Mouse (Mus musculus) gastrocnemius, postnatal 36 days (tissue): ENCODE measurements around the gene Psmb2. TPM values are rescaled to one million over a fixed set of nuclear protein-coding genes. Genes with fewer than 3 reads are reported as not detected.

ENCODE experiments used
- DNase-seq, 2 experiments: peaks; one replicate each; pipeline ENCODE4 v3.0.0; 2022
- intact Hi-C: fragments of 180-260 bp; cut with DNase I; formaldehyde crosslinking; loops from one replicate; pipeline ENCODE4 v1.15.1; 2025
- total RNA-seq, 2 experiments: library from RNA; stranded (reverse); gene quantifications; 2 replicates each; pipeline ENCODE4 v1.2.3; 2021

Gene Psmb2
- total RNA-seq, 2 experiments from 2014 or later, result 77.9 to 88.6 TPM

DNA sequence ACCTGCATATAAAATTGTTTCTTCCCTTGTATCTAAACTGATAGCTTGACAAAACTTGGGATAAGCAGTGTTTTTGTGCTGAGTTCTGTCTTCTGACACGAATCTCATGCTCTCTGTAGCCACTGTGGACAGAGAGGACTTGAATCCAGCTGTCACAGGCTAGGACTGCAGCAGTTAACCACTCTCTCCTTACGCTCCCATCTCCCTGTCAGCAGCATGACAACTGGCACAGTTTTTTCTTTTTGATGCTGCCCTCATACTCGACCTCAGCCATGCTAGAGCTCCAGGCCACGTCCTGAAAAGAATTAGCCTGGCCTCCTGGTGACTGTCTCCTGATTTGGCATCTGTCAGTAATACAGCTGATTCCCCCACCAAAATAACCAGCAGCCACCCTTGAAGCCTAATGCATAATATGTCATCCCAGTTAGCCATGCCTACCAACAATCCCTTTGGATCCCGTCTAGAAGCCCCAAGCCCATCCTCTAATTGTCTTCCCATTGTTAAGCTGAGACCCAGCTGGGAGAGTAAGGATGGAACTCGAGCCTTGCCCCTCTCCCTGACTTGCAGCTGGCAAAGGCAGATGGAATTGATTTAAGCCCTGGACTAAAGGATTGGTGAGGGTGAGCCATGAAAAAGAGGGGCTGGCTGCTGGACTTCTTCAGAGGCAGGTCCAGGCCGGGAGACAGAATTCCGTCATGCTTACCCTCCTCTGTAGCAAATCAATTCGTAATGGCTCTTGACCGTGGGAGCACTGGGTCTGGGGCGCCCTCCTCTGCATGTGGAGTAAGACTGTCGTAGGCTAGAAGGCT lies 29.4 kb downstream of the Psmb2 start:
- intact Hi-C loops, result no loop called here
- no peak for DNase-seq

DNA sequence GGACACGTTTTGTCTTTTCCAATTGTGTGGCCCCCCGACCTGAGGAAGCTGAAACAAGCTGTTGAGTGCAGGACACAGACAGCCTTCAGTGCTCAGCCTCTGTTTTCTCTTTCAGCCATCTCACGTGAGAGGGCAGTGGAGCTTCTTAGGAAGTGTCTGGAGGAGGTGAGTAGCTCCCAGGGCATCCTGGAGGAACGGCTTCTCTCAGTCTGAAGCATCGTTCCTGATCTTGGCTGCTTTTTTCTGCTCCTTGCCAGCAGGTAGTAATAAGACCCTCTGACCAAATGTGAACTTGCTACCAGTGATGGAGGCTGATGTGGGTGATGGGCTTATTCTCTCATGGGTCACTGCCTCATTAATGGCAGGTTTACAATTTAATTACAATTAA lies 30.0 kb downstream of the Psmb2 start:
- no peak for DNase-seq
- intact Hi-C loops, result no loop called here

GRCm38 (mm10) chr4:126732111-126732510 lies 54.7 kb downstream of the Psmb2 start:
- intact Hi-C loops, result no loop called here
- no peak for DNase-seq

DNA sequence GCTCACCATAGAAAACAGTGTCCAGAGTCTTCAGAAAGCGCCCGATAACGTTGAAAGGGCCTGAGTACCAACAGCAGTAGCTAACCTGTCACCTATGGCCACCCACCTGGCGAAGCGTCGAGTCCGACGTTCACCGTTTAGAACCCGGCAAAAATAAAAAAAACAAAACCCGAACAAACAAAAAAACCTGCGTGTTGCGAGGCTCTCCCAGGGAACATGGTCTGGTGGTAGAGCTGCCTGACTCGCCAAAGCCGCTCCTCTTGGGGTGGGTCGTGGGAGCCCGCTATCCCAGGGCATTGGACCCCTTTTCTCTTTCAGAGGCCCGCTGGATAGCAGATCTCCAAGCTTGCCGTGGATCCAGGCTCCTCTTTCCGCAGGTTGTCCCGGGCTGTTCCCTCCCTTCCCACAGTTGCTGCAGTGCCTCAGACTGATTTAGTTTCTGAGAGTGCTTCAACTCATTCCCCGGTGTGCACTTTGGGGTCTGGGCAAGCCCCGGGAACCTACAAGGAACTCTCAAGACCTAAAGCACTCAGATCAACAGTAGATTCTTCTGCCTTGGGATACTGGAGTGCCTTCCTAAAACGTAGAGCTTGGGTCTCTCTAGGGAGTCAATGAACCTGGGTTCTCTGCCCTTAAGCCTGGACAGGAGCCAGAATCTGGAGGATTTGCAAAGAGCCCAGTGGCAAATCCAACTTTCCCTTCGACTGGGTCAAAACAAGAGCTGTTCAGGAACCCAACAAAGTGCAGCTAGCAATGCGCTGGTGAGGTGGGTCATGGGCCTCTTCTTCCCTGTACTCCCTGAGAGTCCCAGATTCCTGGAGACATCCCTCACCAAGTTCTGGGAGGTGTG lies 55.3 kb downstream of the Psmb2 start:
- intact Hi-C loops, result no loop called here
- no peak for DNase-seq

GRCm38 (mm10) chr4:126734001-126734603 lies 56.7 kb downstream of the Psmb2 start:
- no peak for DNase-seq
- intact Hi-C loops, result no loop called here

GRCm38 (mm10) chr4:126734700-126735381 lies 57.4 kb downstream of the Psmb2 start:
- DNase-seq, result no peak
- intact Hi-C loops, result no loop called here

DNA sequence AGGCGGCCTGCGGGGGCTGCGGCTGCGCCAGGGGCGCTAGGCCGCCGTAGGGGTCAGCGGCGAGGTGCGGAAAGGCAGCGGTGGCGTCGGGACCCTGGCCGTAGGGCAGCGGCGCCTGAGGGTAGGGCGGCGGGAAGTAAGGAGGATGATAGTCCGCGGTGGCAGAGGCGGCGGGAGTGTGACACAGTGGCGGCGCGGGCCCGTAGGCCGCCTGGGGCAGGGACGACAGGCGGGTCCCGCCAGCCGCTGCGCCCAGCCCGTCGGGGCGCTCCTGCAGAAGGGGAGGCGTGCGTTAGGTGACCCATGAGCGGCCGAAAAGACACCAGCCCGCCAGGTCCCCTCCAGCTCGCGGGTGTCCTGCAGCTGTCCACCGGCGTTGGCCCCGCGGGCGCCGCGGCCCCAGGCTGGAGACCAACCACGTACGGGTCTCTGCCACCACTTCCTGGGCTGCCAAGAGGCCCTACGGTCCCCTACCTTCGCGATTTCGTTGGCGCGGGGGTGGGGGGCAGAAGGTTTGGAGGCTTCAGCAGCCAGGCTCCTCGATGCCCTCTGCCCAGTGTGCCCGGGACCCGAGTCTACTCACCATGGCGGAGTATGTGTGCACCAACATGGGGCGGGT lies 58.1 kb downstream of the Psmb2 start:
- DNase-seq, result no peak

DNA sequence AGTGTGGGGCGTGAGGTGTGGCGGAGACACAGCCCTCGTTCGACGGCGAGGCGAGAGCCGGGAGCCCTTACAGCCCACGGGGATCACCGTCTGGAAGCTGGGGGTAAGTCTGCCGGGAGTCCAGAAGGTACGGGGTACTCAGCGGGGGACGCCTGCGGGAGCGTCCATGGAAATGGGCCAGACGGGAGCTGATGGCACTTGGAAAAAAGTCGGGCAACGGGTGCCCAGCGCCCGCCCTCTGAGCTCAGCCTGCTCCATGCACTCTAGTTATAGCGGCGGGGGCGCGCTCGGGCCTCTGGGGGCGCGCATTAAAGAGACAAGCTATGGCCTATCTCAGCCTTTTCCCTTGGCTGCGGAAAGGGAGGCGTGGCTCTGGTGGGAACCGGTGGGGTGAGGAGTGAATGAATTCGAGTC lies 58.6 kb downstream of the Psmb2 start, which contains the start of gene Tfap2e:
Gene Tfap2e, minus strand, starts transcription at position 240 of the 414 bp plus-strand sequence.
- no peak for DNase-seq
- intact Hi-C loops, result no loop called here

More for the DNA sequence above, 58.1 kb downstream of the Psmb2 start:
- intact Hi-C loops, result no loop called here

- no peak for DNase-seq
- intact Hi-C loops, result loop anchor here (2.0 to 5.0 kb wide), 4 partner anchors 63 to 188 kb away; partner anchors contain the start of gene Psmb2
Measured at GRCm38 (mm10) chr4:126739966-126740676, 62.7 kb downstream of the Psmb2 start.

DNA sequence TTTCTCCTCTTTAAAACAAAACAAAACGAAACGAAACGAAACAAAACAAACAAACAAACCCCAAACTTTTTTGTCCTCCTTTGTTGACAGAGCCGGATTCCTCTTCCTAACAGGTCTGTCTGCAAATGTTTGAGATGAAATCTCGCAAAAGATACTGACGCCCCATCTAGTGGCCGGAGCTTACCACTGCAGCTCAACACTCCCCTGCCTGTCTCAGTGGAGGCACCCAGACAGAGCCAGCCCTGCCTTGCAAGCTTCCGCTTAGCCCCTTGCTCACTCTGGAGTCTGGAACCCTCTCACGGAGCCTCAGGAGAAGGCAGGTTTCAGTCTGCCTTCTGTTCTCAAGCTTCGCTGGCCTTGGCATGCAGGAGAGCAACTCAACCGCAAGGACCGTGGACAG lies 64.0 kb downstream of the Psmb2 start:
- intact Hi-C loops, result loop anchor here (2.0 to 5.0 kb wide), 4 partner anchors 64 to 189 kb away; partner anchors contain the start of gene Psmb2

DNA sequence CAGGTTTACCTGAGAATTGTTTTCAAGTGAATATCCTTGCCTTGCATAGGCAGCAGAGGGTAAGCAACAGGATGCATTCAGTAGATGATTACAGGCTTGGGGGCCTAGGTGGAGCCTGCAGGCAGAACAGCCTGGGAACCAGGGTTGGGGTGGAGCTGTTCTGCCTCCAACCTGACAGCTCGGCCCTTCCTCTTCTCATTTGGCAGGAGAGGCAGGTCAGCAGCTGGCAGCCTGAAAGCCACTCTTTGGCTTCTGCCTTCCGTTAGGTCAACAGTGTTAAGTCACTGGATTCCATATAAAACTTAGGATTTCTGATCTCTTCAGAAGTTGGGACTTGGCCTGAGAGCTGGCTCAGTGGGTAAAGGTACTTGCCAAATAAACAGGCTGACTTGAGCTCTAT lies 65.5 kb downstream of the Psmb2 start:
- intact Hi-C loops, result loop anchor here (5.0 kb wide), 2 partner anchors 66 to 191 kb away; partner anchors contain the start of gene Psmb2
- DNase-seq, result no peak

More for the DNA sequence above, 64.0 kb downstream of the Psmb2 start:
- DNase-seq, result peak; percentile 67 to 68

GRCm38 (mm10) chr4:126743713-126744112 lies 66.3 kb downstream of the Psmb2 start:
- DNase-seq, result no peak
- intact Hi-C loops, result loop anchor here (5.0 kb wide), 2 partner anchors 66 to 191 kb away; partner anchors contain the start of gene Psmb2

GRCm38 (mm10) chr4:126744831-126745230 lies 67.4 kb downstream of the Psmb2 start:
- DNase-seq, result no peak
- intact Hi-C loops, result loop anchor here (5.0 kb wide), 3 partner anchors 68 to 193 kb away; partner anchors contain the start of gene Psmb2

DNA sequence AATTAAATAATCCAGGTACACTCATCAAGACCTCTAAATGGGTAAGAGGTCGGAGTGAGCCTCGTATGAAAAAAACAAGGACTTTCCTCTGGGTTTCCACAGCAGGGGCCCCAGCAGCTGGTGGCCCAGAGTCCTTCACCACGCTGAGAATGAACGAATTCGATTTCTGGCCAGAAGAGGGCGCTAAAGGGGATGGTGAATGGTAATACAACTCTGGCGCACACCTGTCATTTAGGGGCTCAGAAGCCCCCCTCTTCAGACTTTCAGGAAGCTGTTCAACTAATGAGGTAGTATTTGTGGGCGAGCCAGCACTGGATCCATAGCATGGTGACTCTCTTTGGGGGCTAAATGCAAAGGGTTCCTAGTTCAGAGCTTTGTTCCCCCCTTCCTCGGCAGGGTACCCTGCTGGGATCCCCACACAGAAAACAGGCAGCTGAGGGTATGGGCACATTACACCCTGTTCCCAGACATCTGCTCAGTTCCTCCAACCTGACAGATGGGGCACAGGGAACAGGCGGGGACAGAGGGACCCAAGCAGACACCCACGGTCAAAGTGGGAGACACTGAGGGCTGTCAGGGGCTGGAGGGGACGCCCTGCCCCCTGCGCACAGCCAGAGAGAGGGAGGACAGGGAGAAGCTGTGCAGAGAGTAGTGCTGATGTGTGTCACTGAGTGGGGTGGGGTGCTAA lies 68.2 kb downstream of the Psmb2 start:
- intact Hi-C loops, result loop anchor here (5.0 kb wide), 1 partner anchor 97 kb away; no protein-coding TSS in a partner anchor
- DNase-seq, result peak in 1 of 2 experiments; percentile 38

DNA sequence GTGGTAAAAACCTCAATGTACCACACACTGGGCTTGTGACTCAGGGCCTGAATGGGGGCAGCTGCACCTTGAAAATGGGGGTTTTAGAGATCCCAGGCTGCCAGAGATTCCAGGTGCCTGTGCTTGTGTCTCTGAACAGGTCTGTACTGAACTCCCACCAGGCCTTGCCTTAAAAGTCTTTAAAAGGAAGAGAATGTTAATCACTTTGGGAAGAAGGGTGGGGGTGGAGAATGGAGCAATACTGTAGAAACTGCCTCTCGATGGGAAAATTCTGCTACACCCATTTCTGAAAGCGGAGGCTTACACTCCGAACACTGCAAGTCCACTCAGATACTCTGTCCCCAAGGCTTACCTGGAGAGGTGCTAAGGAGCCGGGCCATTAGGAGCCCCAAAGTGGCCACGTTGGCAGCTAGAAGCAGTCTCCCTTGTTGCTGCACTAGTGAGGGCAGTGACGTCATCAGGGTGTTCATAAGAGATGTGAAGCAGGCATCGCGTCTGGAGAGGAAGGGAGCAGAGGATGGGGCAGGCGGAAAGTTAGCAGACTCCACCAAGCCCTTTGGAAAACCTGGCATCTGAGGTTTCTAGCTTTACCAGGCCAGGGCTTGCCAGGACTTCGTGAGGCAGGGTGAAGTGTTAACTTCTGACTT lies 68.9 kb downstream of the Psmb2 start:
- no peak for DNase-seq
- intact Hi-C loops, result loop anchor here (5.0 kb wide), 1 partner anchor 96 kb away; no protein-coding TSS in a partner anchor

DNA sequence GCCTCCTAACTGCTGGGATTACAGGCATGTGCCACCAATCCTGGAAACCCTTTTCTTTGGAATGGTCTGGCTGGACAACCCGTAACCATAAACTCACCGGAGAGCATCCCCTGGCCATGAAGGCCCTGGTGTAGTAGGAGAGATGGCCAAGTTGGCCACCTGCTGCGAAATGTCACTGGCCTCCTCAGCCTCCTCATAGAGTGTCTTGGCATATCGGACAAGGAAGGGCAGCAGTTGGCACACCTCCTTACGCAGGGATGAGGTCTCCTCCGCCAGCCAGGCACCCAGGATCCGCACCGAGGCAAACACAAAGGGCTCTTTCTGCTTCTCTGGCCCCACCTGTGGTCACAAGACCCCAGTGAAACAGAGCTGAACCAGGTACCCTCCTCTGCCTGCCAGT lies 71.0 kb downstream of the Psmb2 start:
- intact Hi-C loops, result loop anchor here (5.0 kb wide), 1 partner anchor 94 kb away; no protein-coding TSS in a partner anchor
- DNase-seq, result no peak

- intact Hi-C loops, result loop anchor here (5.0 kb wide), 1 partner anchor 93 kb away; no protein-coding TSS in a partner anchor
- DNase-seq, result no peak
Measured at GRCm38 (mm10) chr4:126749553-126749952, 72.1 kb downstream of the Psmb2 start.
